Mouse (Mus musculus): Measurements from ENCODE around the gene Scimp. TPM values are rescaled to one million over a fixed set of nuclear protein-coding genes. Genes with fewer than 3 reads are reported as not detected.

The Scimp gene
- polyA plus RNA-seq, 1 experiment from 2014 or later, result not detected

DNA sequence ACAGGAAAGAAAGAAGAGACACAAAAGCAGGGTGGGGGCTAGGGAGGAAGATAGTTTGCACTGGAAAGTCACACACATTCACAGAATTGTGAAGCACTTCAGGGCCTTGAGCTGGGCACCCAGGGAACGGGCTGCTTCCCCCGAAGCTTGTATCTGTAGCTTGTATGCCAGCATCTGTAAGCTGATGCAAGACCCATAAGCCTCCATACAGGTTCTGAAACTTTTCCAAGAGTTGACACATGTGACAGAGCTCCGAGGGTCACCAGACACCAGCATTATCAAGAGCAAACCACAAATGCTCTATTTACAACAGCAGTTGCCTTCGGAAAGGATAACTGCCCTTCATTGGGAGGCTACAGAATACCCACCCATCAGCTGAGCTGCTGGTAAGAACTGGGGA, 4.8 kb downstream of the Scimp start:
- no peak overlapping the region for H3K27ac ChIP-seq (replicated peaks)
- no peaks in the 10 kb centered on the region for H3K9me3 ChIP-seq (replicated peaks)
- 80% methylated on average over 4 of the region's 4 CpGs for WGBS
- H3K36me3 ChIP-seq, result no peaks in the 10 kb centered on the region
- DNase-seq (ENCODE audit: low spot score), result no peak
- H3K4me3 ChIP-seq, result no peak overlapping the region
- H3K27me3 ChIP-seq (ENCODE audit: low read depth, poor library complexity, severe bottlenecking), result no peaks in the 10 kb centered on the region
- peaks cover 7% of the 10 kb centered on the region for H3K4me1 ChIP-seq

DNA sequence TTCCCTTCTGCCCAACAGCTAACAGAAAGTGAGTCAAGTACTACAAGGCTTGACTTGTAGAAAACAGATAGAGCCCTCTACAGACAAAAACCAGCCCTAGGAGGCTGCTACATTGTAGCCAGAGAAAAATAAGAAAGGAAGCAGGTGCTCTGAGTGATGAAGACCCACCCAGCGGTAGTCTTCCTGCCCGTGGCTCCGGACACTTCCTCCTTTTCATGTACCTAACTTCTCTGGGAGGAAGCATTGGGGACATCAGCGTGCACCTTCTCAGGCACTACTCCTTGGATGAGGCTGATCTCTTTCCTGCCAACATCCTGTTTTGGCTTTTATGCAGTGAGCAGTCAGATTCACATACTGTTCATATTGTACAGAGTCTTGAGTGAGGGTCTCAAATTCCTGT, 5.7 kb downstream of the Scimp start:
- Histone ChIP-seq H3K4me1 (peaks cover 7% of the 10 kb centered on the region), H3K9me3 (replicated peaks) (no peaks in the 10 kb centered on the region), H3K36me3 (no peaks in the 10 kb centered on the region), H3K27ac (replicated peaks) (no peak overlapping the region), H3K4me3 (no peak overlapping the region), H3K27me3 (ENCODE audit: low read depth, poor library complexity, severe bottlenecking) (no peaks in the 10 kb centered on the region)
- 87% methylated on average over 4 of the region's 4 CpGs for WGBS
- no peak for DNase-seq (ENCODE audit: low spot score)

DNA sequence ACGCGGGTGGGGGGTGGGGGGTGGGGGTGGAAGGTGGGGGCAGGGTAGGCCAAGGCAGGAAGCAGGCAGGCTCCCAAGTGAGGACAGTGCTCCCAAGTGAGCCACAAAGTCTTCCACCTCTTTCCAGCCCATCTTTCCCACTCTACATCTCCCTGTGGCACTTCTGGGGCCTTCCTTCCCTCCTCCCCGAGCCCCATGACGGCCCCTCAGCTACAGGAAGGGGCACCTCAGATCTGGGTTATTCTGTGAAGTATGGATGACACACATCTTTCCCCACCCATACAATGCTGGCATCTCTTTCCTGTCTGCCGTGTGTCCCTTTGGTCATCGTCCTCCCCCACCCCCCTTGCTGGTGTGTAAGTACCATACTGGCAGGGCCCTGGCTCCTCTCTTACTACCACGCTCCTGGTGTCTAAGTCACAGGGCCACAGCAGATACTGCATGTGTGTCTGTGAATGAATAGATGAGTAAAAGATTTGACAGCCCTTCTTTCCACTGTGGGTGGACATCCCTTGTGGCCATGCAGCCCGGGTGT, 6.7 kb downstream of the Scimp start:
- Histone ChIP-seq H3K4me3 (no peak overlapping the region), H3K27me3 (ENCODE audit: low read depth, poor library complexity, severe bottlenecking) (no peaks in the 10 kb centered on the region), H3K27ac (replicated peaks) (no peak overlapping the region), H3K4me1 (peaks cover 7% of the 10 kb centered on the region), H3K36me3 (no peaks in the 10 kb centered on the region), H3K9me3 (replicated peaks) (no peaks in the 10 kb centered on the region)
- WGBS, result 78% methylated on average over 8 of the region's 8 CpGs
- no peak for DNase-seq (ENCODE audit: low spot score)

DNA sequence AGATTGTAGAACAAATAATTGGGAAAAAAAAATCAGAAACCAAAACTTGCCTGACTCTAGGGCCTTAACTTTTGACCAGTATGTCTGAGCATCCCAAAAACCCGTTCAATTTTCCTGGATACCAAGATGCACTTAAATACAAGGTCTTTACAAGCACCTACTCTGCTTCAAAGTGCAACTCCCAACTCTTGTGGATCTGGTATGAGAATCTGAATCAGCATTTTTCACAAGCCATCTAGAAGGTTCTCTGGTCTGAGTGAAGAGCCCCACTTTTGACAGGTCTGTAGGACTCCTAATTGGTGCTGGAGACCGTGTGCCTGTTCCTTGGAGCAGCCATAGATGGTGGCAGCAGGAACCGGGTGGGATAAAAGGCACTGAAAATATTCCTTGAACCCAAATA, 8.0 kb downstream of the Scimp start:
- Histone ChIP-seq H3K4me3 (no peak overlapping the region), H3K36me3 (no peaks in the 10 kb centered on the region)
- 88% methylated on average over 3 of the region's 3 CpGs for WGBS

DNA sequence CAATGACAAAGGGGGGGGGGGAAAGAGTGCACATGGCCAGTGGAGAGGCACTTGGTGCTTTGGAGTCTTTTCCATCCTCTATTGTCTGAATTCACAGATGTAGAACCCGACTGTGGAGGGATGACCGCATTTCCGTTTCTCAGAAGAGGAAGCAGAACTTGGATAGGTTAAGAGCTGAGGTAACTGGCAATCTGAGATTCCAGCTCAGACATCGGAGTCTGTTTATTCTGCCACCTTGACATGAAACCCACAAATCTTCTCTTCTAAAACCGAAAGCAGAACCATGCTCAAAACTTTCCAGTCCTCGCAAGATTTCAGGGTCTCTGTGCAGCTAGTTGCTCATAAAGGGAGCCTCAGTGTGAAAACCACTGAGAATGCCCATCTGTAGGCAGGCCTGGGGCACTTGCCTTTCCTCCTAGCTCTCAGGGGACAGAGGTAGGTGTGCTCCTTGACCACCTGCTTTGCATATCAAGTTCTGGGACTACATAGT, 8.6 kb downstream of the Scimp start:
- Histone ChIP-seq H3K27ac (replicated peaks) (no peak overlapping the region), H3K9me3 (replicated peaks) (no peaks in the 10 kb centered on the region), H3K36me3 (no peaks in the 10 kb centered on the region), H3K4me1 (peaks cover 1% of the 10 kb centered on the region; the same call in 1 of the 2 replicates), H3K4me3 (no peak overlapping the region), H3K27me3 (ENCODE audit: low read depth, poor library complexity, severe bottlenecking) (no peaks in the 10 kb centered on the region)
- 89% methylated on average over 6 of the region's 6 CpGs for WGBS
- no peak for DNase-seq (ENCODE audit: low spot score)

More for the DNA sequence above, 8.0 kb downstream of the Scimp start:
- H3K4me1 ChIP-seq, result peaks cover 7% of the 10 kb centered on the region
- H3K9me3 ChIP-seq (replicated peaks), result no peaks in the 10 kb centered on the region
- no peaks in the 10 kb centered on the region for H3K27me3 ChIP-seq (ENCODE audit: low read depth, poor library complexity, severe bottlenecking)
- DNase-seq (ENCODE audit: low spot score), result no peak
- no peak overlapping the region for H3K27ac ChIP-seq (replicated peaks)

DNA sequence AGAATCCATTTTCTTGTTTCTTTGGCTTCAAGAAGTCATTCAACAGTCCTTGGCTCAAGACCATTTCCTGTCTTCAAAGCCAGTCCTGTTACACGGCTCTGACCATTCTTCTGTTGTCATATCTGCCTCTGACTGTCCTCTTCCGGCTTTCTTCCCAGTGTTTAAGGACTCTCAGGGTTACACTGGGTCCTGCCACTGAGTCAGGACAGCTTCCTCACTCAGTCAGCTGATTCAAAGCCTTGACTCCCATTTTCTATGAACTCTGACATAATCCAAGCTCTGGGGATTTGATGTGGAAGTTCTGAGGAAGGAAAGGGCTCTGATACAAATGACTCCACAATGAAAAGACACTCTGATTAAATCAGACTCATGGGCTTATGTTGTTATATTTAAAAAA, 9.5 kb downstream of the Scimp start:
- H3K27ac ChIP-seq (replicated peaks), result no peak overlapping the region
- no peaks in the 10 kb centered on the region for H3K36me3 ChIP-seq
- no peak overlapping the region for H3K4me3 ChIP-seq
- no peaks in the 10 kb centered on the region for H3K4me1 ChIP-seq
- whole genome bisulfite sequencing, result 81% methylated on average over 2 of the region's 2 CpGs
- H3K9me3 ChIP-seq (replicated peaks), result no peaks in the 10 kb centered on the region
- no peaks in the 10 kb centered on the region for H3K27me3 ChIP-seq (ENCODE audit: low read depth, poor library complexity, severe bottlenecking)
- no peak for DNase-seq (ENCODE audit: low spot score)

DNA sequence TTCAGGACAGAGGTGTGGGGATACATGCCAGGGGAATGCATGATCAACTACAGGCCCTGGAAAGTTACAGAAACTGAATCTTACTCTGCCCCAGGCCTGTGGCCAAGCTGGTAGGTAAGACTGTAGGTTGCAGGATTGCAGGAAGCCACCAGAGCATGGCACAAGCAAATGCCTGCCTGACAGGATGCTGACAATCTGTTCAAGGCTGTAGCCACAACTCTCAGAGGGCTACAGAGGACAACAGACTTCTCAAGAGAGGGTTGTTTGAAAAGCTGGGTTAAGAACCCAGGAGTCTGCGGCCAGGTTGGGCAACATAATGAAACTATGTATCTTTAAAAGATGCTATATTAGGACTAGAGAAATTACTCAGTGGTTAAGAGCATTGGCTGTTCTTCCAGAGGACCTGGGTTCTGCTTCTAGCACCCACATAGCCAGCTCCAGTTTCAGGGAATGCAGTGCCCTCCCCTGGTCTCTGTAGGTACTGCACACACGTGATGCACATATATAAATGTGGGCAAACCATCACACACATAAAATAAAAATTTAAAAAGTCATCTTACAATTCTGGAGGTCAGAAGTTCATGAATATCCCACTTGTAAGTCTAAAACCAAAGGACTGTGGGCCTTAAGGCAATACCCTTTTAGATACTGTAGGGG, 10.1 kb downstream of the Scimp start:
- 91% methylated on average over 2 of the region's 2 CpGs for WGBS
- no peaks in the 10 kb centered on the region for H3K9me3 ChIP-seq (replicated peaks)
- no peak overlapping the region for H3K27ac ChIP-seq (replicated peaks)
- no peak for DNase-seq (ENCODE audit: low spot score)
- no peak overlapping the region for H3K4me3 ChIP-seq
- no peaks in the 10 kb centered on the region for H3K36me3 ChIP-seq
- no peaks in the 10 kb centered on the region for H3K4me1 ChIP-seq
- H3K27me3 ChIP-seq (ENCODE audit: low read depth, poor library complexity, severe bottlenecking), result no peaks in the 10 kb centered on the region

DNA sequence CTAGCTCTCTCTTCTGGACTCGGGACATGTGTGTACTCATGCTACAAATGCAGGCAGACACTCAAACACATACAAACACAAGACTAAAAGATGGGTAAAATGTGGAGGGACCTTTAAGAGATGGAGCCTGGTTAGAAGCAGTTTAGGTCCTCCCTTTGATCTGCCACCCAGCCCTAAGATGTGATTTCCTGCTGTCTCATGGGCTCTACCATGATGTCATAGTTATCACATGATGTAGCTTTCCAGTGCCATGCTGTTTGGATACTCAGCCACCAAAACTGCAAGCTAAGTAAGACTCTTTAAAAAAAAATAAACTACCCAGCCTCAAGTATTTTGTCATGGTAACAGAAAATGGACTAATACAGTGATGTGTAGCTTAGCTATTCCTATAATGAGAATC, 20.0 kb downstream of the Scimp start:
- no peak for DNase-seq (ENCODE audit: low spot score)
- no peaks in the 10 kb centered on the region for H3K27me3 ChIP-seq (ENCODE audit: low read depth, poor library complexity, severe bottlenecking)
- H3K36me3 ChIP-seq, result no peaks in the 10 kb centered on the region
- H3K27ac ChIP-seq (replicated peaks), result no peak overlapping the region
- no peaks in the 10 kb centered on the region for H3K9me3 ChIP-seq (replicated peaks)
- H3K4me1 ChIP-seq, result no peaks in the 10 kb centered on the region
- H3K4me3 ChIP-seq, result no peak overlapping the region
- WGBS, result 94% methylated on average over 1 of the region's 1 CpGs

DNA sequence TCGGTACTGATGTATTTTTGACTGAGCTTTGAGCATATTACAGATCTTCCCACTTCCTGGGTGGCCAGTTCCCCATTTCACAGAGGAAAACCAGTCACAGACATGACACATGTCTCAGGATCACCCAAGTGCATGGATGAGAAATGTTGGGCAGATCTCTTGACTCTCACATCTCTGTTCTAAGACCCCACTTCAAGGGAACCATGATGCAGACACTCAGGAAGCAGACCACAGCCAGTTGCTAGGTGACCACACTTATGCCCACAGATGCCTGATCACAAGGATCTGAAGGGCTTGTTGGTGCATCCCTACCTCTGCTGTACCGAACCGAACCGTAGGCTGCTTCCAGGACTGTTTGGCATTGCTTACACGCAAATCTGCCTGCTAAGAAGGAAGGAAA, 20.7 kb downstream of the Scimp start:
- H3K36me3 ChIP-seq, result no peaks in the 10 kb centered on the region
- WGBS, result 91% methylated on average over 5 of the region's 5 CpGs
- H3K4me3 ChIP-seq, result no peak overlapping the region
- H3K9me3 ChIP-seq (replicated peaks), result no peaks in the 10 kb centered on the region
- no peak for DNase-seq (ENCODE audit: low spot score)
- no peaks in the 10 kb centered on the region for H3K4me1 ChIP-seq
- H3K27me3 ChIP-seq (ENCODE audit: low read depth, poor library complexity, severe bottlenecking), result no peaks in the 10 kb centered on the region
- no peak overlapping the region for H3K27ac ChIP-seq (replicated peaks)

DNA sequence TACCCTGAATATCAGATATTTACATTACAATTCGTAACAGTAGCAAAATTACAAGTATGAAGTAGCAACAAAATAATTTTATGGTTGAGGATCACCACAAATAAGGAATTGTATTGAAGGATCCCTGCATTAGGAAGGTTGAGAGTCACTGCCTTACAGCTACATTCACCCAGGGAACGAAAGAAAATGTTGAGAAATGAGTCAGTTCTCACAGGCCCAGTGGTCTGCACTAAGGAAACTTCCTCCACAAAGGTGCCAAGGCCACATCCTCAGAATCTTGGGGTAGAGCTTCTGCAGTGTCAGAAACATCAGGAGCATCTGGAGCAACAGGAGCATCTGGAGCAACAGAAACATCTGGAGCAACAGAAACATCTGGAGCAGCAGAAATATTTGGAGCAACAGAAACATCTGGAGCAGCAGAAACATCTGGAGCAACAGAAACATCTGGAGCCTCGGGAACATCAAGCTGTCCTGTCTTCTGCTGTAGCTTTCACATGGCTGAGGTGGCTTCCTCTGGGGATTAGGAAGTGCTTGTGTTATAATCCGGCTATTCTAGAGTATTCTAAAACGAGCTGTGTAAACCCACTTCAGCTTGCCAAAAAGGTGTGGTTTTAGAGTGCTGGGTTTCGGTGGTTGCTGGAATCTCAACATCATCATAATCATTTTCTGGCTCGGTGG, 21.4 kb downstream of the Scimp start:
- Histone ChIP-seq H3K27me3 (ENCODE audit: low read depth, poor library complexity, severe bottlenecking) (no peaks in the 10 kb centered on the region), H3K9me3 (replicated peaks) (no peaks in the 10 kb centered on the region), H3K4me3 (no peak overlapping the region), H3K4me1 (no peaks in the 10 kb centered on the region), H3K27ac (replicated peaks) (no peak overlapping the region), H3K36me3 (no peaks in the 10 kb centered on the region)
- 77% methylated on average over 7 of the region's 7 CpGs for WGBS
- DNase-seq (ENCODE audit: low spot score), result no peak

DNA sequence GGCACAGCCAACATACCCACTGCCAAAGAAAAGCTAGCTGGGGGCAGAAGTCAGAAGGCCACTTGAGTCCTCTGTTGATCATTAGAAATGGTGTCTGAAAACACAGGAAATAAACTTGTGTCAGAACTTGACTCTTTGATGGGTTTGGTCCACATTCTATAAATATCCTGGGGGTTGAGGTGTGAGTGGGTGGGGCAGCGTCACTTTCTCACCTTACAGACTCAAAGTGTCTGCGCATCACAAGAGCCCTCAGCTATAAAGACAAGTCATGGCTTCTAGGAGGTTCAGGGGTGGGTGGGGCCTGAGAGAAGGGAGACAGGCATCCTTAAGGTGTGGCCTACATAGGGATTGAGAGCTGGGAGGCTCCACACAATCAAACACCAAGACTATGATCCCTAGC, 22.0 kb downstream of the Scimp start:
- DNase-seq (ENCODE audit: low spot score), result no peak
- Histone ChIP-seq H3K36me3 (no peaks in the 10 kb centered on the region), H3K27me3 (ENCODE audit: low read depth, poor library complexity, severe bottlenecking) (no peaks in the 10 kb centered on the region), H3K9me3 (replicated peaks) (no peaks in the 10 kb centered on the region), H3K27ac (replicated peaks) (no peak overlapping the region), H3K4me1 (no peaks in the 10 kb centered on the region), H3K4me3 (no peak overlapping the region)
- WGBS, result 93% methylated on average over 2 of the region's 2 CpGs

DNA sequence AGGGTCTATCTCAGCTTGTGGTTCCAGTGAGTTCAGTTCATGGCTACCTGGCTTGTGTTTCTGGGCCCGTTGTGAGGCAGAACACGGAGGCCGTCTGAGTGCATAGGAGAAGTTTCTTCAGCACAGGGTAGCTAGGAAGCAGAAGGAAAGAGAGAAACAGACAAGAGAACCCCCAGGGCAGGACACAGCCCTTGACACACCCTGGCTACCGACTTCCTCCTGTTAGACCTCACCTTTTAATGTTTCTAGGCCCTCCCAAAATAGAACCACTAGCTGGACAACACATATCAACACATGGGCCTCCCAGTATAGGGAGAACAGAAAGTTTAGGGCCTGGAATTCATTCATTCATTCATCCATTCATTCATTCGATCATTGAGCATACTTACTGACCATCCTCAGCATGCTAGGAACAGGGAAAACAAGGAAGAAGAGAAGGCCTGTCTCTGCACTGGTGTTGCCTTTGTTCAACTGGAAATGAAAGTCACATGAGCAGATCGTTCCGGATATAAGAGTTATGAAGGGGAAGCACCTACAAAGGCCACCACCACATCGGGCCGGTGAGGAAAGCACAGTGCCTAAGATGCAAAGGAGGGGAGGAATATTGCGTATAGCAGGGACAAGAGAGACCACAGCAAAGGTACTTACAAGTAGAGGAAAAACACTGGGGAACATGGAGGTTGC, 23.3 kb downstream of the Scimp start:
- Histone ChIP-seq H3K9me3 (replicated peaks) (no peaks in the 10 kb centered on the region), H3K27me3 (ENCODE audit: low read depth, poor library complexity, severe bottlenecking) (no peaks in the 10 kb centered on the region), H3K4me3 (no peak overlapping the region), H3K27ac (replicated peaks) (no peak overlapping the region), H3K36me3 (no peaks in the 10 kb centered on the region), H3K4me1 (no peaks in the 10 kb centered on the region)
- WGBS, result 92% methylated on average over 10 of the region's 10 CpGs
- no peak for DNase-seq (ENCODE audit: low spot score)

DNA sequence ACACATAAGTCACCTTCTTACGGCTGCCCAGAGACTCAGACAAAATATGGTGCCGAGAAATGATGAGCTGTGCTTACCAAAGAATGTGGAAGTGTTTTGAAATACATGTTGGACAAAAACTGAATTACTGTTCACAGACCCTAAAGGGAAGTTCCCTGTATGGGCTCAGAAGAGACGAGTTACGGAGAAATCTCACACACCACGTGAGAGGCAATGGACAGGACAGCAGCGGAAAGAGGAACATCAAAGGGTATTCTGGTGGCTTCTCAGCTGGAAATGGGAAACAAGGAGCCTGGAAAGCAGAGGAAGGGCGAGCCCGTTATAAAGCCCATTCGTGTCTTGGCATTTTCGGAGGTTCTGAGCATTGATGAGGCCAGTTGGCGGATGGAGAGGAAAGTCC, 25.3 kb downstream of the Scimp start:
- Histone ChIP-seq H3K4me3 (no peak overlapping the region), H3K36me3 (no peaks in the 10 kb centered on the region), H3K4me1 (no peaks in the 10 kb centered on the region), H3K27me3 (ENCODE audit: low read depth, poor library complexity, severe bottlenecking) (no peaks in the 10 kb centered on the region), H3K27ac (replicated peaks) (no peak overlapping the region), H3K9me3 (replicated peaks) (no peaks in the 10 kb centered on the region)
- no peak for DNase-seq (ENCODE audit: low spot score)
- 75% methylated on average over 11 of the region's 11 CpGs for WGBS

Measured in midbrain, embryonic 10.5 days (tissue).